Mouse (Mus musculus) forebrain, embryonic 15.5 days (tissue): Measurements from ENCODE around the gene Lrrc26. TPM values are rescaled to one million over a fixed set of nuclear protein-coding genes. Genes with fewer than 3 reads are reported as not detected.

Source experiments
- ATAC-seq: fragments of 200-750 bp; cut with Nextera tagmentation; replicated peaks from 2 replicates; pipeline ENCODE4 v1.8.0; 2017; ENCODE audit warnings: mild to moderate bottlenecking, moderate TSS enrichment, moderate library complexity
- H3K27ac ChIP-seq: fragments of 300-500 bp; sonication (generic); replicated peaks from 2 replicates; pipeline ENCODE4 v1.5.1; 2015; ENCODE audit warnings: mild to moderate bottlenecking, inconsistent platforms
- H3K27me3 ChIP-seq: fragments of 300-500 bp; sonication (generic); 2 replicates; pipeline ENCODE4 v1.6.1; 2015; ENCODE audit warnings: inconsistent platforms
- H3K36me3 ChIP-seq: fragments of 300-500 bp; sonication (generic); 2 replicates; pipeline ENCODE4 v1.6.1; 2015; ENCODE audit warnings: mild to moderate bottlenecking, inconsistent platforms
- H3K4me1 ChIP-seq: fragments of 300-500 bp; sonication (generic); 2 replicates; pipeline ENCODE4 v1.6.1; 2015; ENCODE audit warnings: inconsistent platforms
- H3K4me2 ChIP-seq: fragments of 300-500 bp; sonication (generic); replicated peaks from 2 replicates; pipeline ENCODE4 v1.6.1; 2015; ENCODE audit warnings: mild to moderate bottlenecking, inconsistent platforms
- H3K4me3 ChIP-seq: fragments of 300-500 bp; sonication (generic); 2 replicates; pipeline ENCODE4 v1.5.1; 2015; ENCODE audit warnings: mild to moderate bottlenecking, inconsistent platforms
- H3K9ac ChIP-seq: fragments of 300-500 bp; sonication (generic); replicated peaks from 2 replicates; pipeline ENCODE4 v1.6.1; 2015; ENCODE audit warnings: mild to moderate bottlenecking, inconsistent platforms
- H3K9me3 ChIP-seq: fragments of 300-500 bp; sonication (generic); 2 replicates; pipeline ENCODE4 v1.6.1; 2016; ENCODE audit warnings: inconsistent platforms
- WGBS: fragments of 180-500 bp; shearing (Covaris S2); methylation state at CpG from one replicate; pipeline ENCODE4 v1.1.7; 2015; ENCODE audit warnings: mixed read lengths; 5-methylcytosine and 5-hydroxymethylcytosine counted together
- polyA plus RNA-seq: library from polyadenylated mRNA; unstranded; fragments of >200 nt; fragmentation: Nextera tagmentation; extraction: Ambion mirVana; gene quantifications from 2 replicates; pipeline ENCODE4 v1.2.1, GENCODE M21; 2015

Lrrc26 gene
- polyA plus RNA-seq, 1 experiment from 2014 or later: not detected

DNA sequence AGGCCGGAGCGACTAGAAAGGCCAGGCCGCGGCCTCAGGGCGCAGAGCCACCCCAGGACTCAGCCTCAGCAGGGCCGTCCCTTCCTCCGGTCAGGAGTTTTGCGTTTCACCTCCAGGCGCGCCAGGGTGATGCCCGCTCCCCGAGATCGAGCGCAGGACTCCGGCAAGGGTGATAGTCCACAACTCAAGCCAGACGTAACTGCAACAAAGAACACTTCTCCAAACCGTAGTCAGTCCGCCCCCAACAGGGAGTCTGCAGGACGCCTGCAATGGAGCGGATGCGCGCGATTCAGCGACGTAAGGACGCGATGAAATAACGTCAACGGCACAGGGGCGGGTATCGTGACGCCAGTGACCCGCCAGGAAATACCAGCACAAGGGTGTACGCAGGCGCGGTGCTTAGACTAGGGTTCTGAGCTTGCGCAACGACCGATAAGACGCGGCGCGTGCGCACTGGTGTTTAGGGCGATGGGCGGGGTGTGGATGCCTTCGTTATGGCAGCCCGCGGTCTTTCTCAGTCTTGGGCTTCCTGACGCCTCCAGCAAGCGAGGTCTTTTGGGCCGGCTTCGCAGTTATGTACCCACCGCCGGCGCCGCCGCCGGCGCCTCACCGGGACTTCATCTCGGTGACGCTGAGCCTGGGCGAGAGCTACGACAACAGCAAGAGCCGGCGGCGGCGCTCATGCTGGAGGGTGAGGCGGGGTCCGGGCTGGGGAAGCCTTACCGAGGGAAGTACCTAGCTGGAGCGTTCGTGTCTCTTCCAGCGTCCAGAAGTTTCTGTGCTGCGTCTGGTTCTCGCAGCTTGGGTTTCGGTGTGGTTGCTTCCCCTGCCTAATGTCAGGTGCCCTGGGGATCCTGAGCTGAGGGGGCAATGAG, 42.8 kb downstream of the Lrrc26 start, which contains the start of gene Man1b1:
Man1b1 (plus strand) TSS at position 53 of the 875 bp plus-strand sequence.
- peak within 1 kb of the TSS; percentile 90 for H3K4me3 ChIP-seq
- H3K4me2 ChIP-seq: peak within 1 kb of the TSS; percentile 89
- H3K9me3 ChIP-seq: no peaks in the 10 kb centered on the region
- peaks cover 31% of the 10 kb centered on the region for H3K4me1 ChIP-seq
- WGBS: under 1% methylated on average over 78 of the region's 78 CpGs
- H3K27me3 ChIP-seq: no peaks in the 10 kb centered on the region
- peaks cover 38% of the 10 kb centered on the region for H3K36me3 ChIP-seq
- peak within 1 kb of the TSS; percentile 78 for H3K9ac ChIP-seq
- H3K27ac ChIP-seq: peak within 1 kb of the TSS; percentile 90
- peak; percentile 99 for ATAC-seq

DNA sequence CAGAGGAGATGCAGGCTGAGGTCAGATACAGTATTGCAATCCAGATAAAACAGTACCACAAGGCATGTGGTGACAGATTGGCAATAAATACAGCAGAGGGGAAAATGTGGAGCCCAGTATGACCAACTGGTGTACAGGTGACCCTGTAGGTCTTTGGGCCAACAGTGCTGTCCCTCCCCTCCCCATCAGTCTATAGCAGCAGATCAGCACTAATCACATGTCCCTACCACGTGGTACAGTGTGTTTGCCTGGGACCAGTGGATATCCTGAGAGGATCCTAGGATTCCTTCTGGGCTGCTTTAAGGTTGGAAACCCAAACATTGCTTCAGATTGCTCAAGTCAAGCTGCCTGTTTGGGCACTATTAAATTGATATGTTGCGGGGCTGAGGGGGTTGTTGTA, 43.9 kb downstream of the Lrrc26 start:
- Histone ChIP-seq H3K36me3 (peaks cover 48% of the 10 kb centered on the region), H3K9ac (peak overlapping the region; percentile 72), H3K27ac (no peak overlapping the region), H3K4me2 (peak overlapping the region; percentile 89), H3K4me3 (peak overlapping the region; percentile 90), H3K27me3 (no peaks in the 10 kb centered on the region), H3K9me3 (no peaks in the 10 kb centered on the region), H3K4me1 (peaks cover 31% of the 10 kb centered on the region)
- ATAC-seq: no peak
- WGBS: 87% methylated on average over 2 of the region's 2 CpGs

DNA sequence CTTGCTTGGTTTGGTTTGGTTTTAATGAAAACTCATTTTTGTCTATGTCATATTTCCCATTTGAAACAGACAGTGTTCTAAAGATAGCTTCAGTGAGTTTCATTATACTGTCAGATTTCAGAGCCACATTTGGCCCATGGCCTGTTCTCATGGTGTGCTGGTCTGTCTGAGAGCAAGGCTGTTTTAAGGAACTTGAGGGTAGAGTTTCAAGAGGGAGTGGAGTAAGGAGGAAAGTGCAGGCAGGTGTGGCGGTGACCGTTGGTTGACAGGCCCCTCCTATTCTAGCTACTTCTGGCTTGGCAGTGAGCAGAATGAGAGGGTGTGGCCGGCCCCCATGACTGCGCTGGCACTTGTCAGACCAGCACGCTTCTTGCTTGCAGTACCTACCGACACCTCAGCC, 48.6 kb downstream of the Lrrc26 start:
- Histone ChIP-seq H3K27ac (no peak overlapping the region), H3K4me2 (no peak overlapping the region)
- WGBS: 96% methylated on average over 6 of the region's 6 CpGs

More for the DNA sequence above, 48.6 kb downstream of the Lrrc26 start:
- H3K4me1 ChIP-seq: peaks cover 18% of the 10 kb centered on the region
- H3K27me3 ChIP-seq: no peaks in the 10 kb centered on the region
- peaks cover 80% of the 10 kb centered on the region for H3K36me3 ChIP-seq
- no peaks in the 10 kb centered on the region for H3K9me3 ChIP-seq
- H3K9ac ChIP-seq: no peak overlapping the region
- no peak for ATAC-seq
- H3K4me3 ChIP-seq: no peak overlapping the region

Other genes starting within 250 kb of the Lrrc26 start
- 194 and 209 TPM in 2 replicates for gene Nsmf, start 235.6 kb upstream of the Lrrc26 start, polyA plus RNA-seq
- gene Entpd8, start 209.6 kb upstream of the Lrrc26 start, polyA plus RNA-seq: not detected in 2 replicates
- gene Noxa1, start 194.8 kb upstream of the Lrrc26 start, polyA plus RNA-seq: not detected in 2 replicates
- gene Nrarp, start 109.2 kb upstream of the Lrrc26 start, polyA plus RNA-seq: 25.2 and 27.5 TPM in 2 replicates
- 1.3 and 1.6 TPM in 2 replicates for gene Tor4a, start 93.0 kb upstream of the Lrrc26 start, polyA plus RNA-seq
- 96.7 and 102 TPM in 2 replicates for gene Nelfb, start 78.4 kb upstream of the Lrrc26 start, polyA plus RNA-seq
- gene Stpg3, start 75.3 kb upstream of the Lrrc26 start, polyA plus RNA-seq: not detected in 2 replicates
- 1.2 TPM in 1 of 2 replicates, not detected in the other for gene Fam166a, start 71.2 kb upstream of the Lrrc26 start, polyA plus RNA-seq
- 399 and 409 TPM in 2 replicates for gene Tubb4b, start 65.2 kb upstream of the Lrrc26 start, polyA plus RNA-seq
- gene Slc34a3, start 55.6 kb upstream of the Lrrc26 start, polyA plus RNA-seq: not detected in 2 replicates
- gene Rnf224, start 53.1 kb upstream of the Lrrc26 start, polyA plus RNA-seq: not detected in 2 replicates
- gene Rnf208, start 47.7 kb upstream of the Lrrc26 start, polyA plus RNA-seq: 79.1 and 80.4 TPM in 2 replicates
- 0.20 TPM in 1 of 2 replicates, not detected in the other for gene Cysrt1, start 47.5 kb upstream of the Lrrc26 start, polyA plus RNA-seq
- gene AL732309.1, start 43.1 kb upstream of the Lrrc26 start, polyA plus RNA-seq: 6.5 and 6.8 TPM in 2 replicates
- 16.4 and 19.7 TPM in 2 replicates for gene Tmem203, start 34.5 kb upstream of the Lrrc26 start, polyA plus RNA-seq
- 15.6 and 16.5 TPM in 2 replicates for gene Tprn, start 27.3 kb upstream of the Lrrc26 start, polyA plus RNA-seq
- 209 and 225 TPM in 2 replicates for gene Ssna1, start 17.5 kb upstream of the Lrrc26 start, polyA plus RNA-seq
- gene Anapc2, start 17.4 kb upstream of the Lrrc26 start, polyA plus RNA-seq: 148 and 150 TPM in 2 replicates
- gene Tmem210, start 1.8 kb upstream of the Lrrc26 start, polyA plus RNA-seq: not detected in 2 replicates
- 19.1 and 21.5 TPM in 2 replicates for gene Grin1, start 29.3 kb downstream of the Lrrc26 start, polyA plus RNA-seq
- 52.6 and 61.1 TPM in 2 replicates for gene Man1b1, start 42.4 kb downstream of the Lrrc26 start, polyA plus RNA-seq
- 25.5 and 29.3 TPM in 2 replicates for gene Dpp7, start 66.4 kb downstream of the Lrrc26 start, polyA plus RNA-seq
- gene Uap1l1, start 75.8 kb downstream of the Lrrc26 start, polyA plus RNA-seq: 4.1 and 5.1 TPM in 2 replicates
- 31.9 and 32.6 TPM in 2 replicates for gene Sapcd2, start 82.4 kb downstream of the Lrrc26 start, polyA plus RNA-seq
- gene Entpd2, start 106.0 kb downstream of the Lrrc26 start, polyA plus RNA-seq: 3.6 and 4.8 TPM in 2 replicates
- 406 and 408 TPM in 2 replicates for gene Npdc1, start 109.4 kb downstream of the Lrrc26 start, polyA plus RNA-seq
- gene Fut7, start 133.4 kb downstream of the Lrrc26 start, polyA plus RNA-seq: 0.20 TPM in 1 of 2 replicates, not detected in the other
- 11.6 and 14.1 TPM in 2 replicates for gene Abca2, start 138.8 kb downstream of the Lrrc26 start, polyA plus RNA-seq
- 3.3 and 3.4 TPM in 2 replicates for gene Clic3, start 166.9 kb downstream of the Lrrc26 start, polyA plus RNA-seq
- gene Paxx, start 171.2 kb downstream of the Lrrc26 start, polyA plus RNA-seq: 100 and 101 TPM in 2 replicates
- gene Ptgds, start 180.1 kb downstream of the Lrrc26 start, polyA plus RNA-seq: 112 and 123 TPM in 2 replicates
- gene Lcn12, start 204.0 kb downstream of the Lrrc26 start, polyA plus RNA-seq: not detected in 2 replicates
- gene Fbxw5, start 210.8 kb downstream of the Lrrc26 start, polyA plus RNA-seq: 128 and 130 TPM in 2 replicates
- gene C8g, start 211.8 kb downstream of the Lrrc26 start, polyA plus RNA-seq: 3.4 and 4.7 TPM in 2 replicates